Mouse (Mus musculus) kidney, postnatal 4 days (tissue): ENCODE measurements around the gene Skap1.

Experiments used
- DNase-seq, 2 experiments: peaks; one replicate each; pipeline ENCODE4 v3.0.0; 2021; ENCODE audit warnings: mixed read lengths in 2 of 2

Gene Skap1

DNA sequence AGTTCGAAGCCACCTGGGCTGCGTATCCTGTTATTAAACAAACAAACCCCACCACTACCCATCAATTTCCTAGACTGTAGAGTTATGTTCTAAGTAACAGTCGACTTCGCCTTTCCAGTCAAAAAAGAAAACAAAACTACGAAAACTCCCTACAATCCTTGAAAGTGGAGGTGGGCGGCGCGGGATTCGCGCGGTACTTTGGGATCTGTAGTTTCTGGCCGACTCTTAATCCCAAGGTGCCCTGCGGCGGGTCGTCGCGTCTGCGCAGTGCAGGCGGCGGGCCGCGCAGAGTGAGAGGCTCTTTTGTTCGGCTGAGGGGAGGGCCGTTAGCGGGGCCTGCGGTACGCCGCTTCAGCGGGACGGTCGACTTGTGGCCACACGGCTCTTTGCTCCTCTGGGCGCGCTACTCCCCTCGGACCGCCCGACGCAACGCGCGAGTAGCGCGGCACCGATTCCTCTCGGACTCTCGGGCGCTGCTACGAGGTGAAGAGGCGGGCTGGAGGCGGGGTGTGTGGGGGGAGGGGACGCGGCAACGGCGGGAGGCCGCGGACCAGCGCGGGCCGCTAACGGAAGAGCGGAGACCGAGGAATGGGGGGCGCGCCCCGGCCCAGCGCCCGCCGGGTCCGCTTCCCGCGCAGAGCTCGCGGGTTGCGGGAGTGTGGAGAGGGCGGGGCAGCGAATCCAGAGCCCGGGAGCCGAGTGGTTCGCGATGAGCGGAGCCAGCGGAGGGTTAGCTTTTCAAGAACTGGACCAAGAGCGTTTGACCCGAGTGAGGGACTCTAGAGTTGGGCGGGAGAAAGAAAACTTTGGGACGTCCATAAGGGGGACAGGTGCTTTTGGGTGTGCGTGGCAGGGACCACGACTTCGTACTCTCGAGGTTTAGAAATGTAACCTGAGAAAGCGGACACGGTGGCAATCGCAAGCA, 324.7 kb downstream of the Skap1 start, which contains the start of gene Cbx1:
Cbx1 (plus strand) TSS at position 257 of the 925 bp plus-strand sequence.
- peak; percentile 93 to 96 for DNase-seq

DNA sequence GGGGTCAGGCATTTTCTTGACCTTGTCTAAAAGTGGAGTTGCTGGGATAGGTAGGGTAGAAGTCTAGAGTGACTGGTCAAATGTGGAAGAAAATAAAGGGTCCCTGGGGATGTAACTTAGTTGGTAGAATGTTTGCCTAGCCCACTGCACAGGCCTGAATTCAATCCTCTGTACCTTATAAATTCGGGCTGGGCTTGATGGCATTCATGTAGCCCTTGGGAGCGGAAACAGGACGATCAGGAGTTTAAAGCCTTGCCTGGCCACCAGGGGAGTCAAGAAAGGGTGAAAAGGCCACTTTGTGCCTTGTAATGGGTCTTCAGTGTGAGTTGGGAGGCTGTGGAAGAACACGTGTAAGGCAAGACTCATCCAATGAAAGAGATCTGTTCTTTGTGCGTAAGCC, 325.6 kb downstream of the Skap1 start:
- DNase-seq: peak in 1 of 2 experiments; percentile 28

DNA sequence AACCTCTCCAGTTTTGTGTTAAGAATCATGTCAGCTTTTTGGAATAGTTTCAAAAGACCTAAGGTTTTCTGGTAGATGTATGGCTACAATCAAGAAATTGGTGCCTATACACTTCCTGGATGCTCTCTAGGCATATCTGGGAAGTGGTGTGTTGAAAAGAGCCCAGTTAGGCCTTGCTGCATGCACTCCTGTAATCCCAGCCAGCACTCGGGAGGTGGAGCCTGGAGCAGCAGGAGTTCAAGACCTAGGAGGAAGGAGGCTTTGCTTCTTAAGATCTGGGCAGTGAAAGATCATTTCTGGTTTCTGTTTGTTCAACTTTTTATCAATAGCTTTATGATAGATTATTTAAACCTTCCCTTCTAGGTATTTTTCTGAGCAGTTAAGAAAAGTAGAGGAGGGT, 326.3 kb downstream of the Skap1 start:
- no peak for DNase-seq

DNA sequence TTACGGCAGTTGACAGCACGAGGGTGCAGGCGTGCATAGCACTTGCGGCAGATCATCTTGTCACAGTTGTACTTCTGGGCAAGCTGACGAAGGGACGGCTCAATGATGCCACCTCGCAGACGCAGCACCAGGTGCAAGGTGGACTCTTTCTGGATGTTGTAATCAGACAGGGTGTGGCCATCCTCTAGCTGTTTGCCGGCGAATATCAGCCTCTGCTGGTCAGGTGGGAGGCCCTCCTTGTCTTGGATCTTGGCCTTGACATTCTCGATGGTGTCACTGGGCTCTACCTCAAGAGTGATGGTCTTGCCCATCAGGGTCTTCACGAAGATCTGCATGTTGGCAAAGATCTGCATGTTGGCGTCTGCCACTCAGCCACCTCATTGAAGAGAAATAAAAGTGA, 331.1 kb downstream of the Skap1 start:
- DNase-seq: no peak

DNA sequence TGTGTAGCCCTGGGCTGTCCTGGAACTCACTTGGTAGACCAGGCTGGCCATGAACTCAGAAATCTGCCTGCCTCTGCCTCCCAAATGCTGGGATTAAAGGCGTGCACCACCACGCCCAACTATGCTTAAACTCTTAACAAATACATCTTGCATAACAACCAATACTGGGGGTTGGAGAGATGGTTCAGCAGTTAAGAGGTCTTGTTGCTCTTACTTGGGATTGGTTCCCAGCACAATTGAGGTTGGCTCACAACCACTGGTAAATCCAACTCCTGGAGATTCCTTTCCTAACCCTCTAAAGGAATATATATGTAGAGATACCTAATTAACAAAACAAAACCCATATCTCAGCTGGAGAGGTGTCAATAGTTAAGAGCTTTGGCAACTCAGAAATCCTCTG, 331.7 kb downstream of the Skap1 start:
- no peak for DNase-seq

DNA sequence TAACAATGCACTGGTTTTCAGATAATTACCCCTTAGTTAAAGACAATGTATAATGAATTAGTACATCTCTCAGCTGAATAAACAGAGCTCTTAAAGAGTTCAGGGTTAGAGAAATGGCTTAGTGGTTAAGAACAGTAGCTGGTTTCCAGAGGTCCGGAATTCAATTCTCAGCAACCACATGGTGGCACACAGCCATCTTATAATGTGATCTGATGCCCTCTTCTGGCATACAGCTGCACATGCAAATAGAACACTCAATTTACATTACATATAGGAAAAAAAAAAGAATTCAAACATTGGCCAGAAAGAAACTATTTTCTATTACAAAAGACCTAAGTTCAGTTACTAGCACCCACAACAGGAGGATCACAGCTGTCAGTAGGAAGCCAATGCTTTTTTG, 332.2 kb downstream of the Skap1 start:
- peak in 1 of 2 experiments; percentile 31 for DNase-seq

DNA sequence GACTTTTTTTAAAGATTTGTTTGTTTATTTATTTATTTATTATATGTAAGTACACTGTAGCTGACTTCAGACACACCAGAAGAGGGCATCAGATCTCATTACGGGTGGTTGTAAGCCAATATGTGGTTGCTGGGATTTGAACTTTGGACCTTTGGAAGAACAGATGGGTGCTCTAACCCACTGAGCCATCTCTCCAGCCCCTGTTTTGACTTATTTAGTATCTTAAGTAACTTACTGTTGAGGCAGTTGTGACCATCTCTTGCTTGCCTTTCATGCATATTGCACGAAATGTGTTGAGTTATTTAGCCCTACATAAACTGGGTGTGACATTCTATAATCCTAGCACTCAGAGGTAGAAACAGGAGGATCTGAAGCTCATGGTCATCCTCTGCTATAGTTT, 335.1 kb downstream of the Skap1 start:
- no peak for DNase-seq

DNA sequence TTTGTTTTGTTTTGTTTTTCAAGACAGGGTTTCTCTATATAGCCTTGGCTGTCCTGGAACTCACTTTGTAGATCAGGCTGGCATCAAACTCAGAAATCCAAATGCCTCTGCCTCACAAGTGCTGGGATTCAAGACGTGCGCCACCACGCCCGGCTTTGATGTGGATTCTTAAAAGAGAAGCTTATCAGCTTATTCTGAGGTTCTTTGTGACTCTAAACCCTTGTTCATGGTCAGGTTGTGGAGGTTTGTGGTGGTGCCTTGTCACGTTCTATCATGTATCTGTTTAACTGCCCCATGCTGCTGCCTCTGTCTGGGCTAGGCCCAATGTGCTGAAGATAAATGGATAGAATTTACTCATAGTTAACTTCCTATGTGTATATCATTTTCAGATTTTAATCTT, 341.2 kb downstream of the Skap1 start:
- DNase-seq: no peak

DNA sequence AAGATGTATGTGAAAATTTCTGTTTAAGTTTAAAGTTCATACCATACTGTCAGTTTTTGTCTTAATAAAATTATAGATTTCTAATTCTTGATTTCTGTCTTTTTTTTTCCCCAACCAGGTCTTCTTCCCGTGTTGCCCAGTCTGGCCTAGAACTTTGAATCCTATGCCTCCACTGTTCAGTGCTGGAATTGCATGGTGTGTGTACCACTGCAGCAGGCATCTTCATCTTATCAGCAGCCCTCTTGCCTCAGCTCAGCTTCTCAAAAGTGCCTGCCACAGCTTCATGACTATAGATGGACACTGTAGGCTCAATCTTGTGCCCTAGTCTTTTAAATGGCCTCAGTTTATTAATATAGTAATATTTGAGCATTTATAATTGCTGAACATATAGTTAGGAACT, 343.7 kb downstream of the Skap1 start:
- no peak for DNase-seq
